Mouse (Mus musculus) embryonic stem cell, embryonic (primary cell): Measurements from ENCODE around the gene Coro2a.

Experiments used
- CTCF ChIA-PET, 4 experiments: fragments of 300-600 bp in 2 of 4; fragments of 350-600 bp in 2 of 4; sonication (Branson Sonifier 250); formaldehyde crosslinking; loops; one replicate each; lab custom pipeline; 2022; ENCODE audit warnings: inconsistent platforms in 2 of 4; lab: Charles Lee
- POLR2A ChIA-PET, 4 experiments: fragments of 300-600 bp in 2 of 4; fragments of 350-600 bp in 2 of 4; sonication (Branson Sonifier 250); formaldehyde crosslinking; loops; one replicate each; lab custom pipeline; 2022; ENCODE audit warnings: antibody characterized with exemption in 4 of 4, inconsistent platforms in 1 of 4; lab: Charles Lee

Gene Coro2a

GRCm38 (mm10) chr4:46558672-46559667 is 43.0 kb downstream of the Coro2a start:
- POLR2A ChIA-PET: no interaction called here

GRCm38 (mm10) chr4:46556933-46557332 is 45.1 kb downstream of the Coro2a start:
- ChIA-PET POLR2A (interaction anchor here in 2 of 4 experiments (0.5 to 0.6 kb wide), 2 partner anchors 61 to 187 kb away, joined by 3 to 4 read pairs; no protein-coding TSS in a partner anchor), CTCF (interaction anchor here in 2 of 4 experiments (0.5 to 1.0 kb wide), 2 partner anchors 12 to 264 kb away, joined by 3 to 4 read pairs; no protein-coding TSS in a partner anchor)

More at GRCm38 (mm10) chr4:46558672-46559667, 43.0 kb downstream of the Coro2a start:
- CTCF ChIA-PET: interaction anchor here in 2 of 4 experiments (0.5 to 1.1 kb wide), 2 partner anchors 14 to 191 kb away, joined by 3 to 4 read pairs; no protein-coding TSS in a partner anchor

GRCm38 (mm10) chr4:46555762-46556161 is 46.2 kb downstream of the Coro2a start:
- CTCF ChIA-PET: no interaction called here

GRCm38 (mm10) chr4:46554295-46555069 is 47.5 kb downstream of the Coro2a start:
- CTCF ChIA-PET: interaction anchor here in 3 of 4 experiments (0.6 to 1.5 kb wide), 6 partner anchors 9 to 227 kb away, joined by 3 to 4 read pairs (median 3); partner anchors contain the start of gene Coro2a (in 1 of the 3)
- POLR2A ChIA-PET: interaction anchor here in 3 of 4 experiments (0.6 to 1.4 kb wide), 11 partner anchors 9 to 340 kb away, joined by 3 to 9 read pairs (median 3); partner anchors contain the start of genes Anp32b (in 1 of the 3) and Trim14 (in 1 of the 3)

More at GRCm38 (mm10) chr4:46555762-46556161, 46.2 kb downstream of the Coro2a start:
- POLR2A ChIA-PET: no interaction called here

GRCm38 (mm10) chr4:46553864-46554263 is 48.1 kb downstream of the Coro2a start:
- ChIA-PET POLR2A (interaction anchor here in 3 of 4 experiments (0.6 to 1.4 kb wide), 9 partner anchors 8 to 341 kb away, joined by 3 to 9 read pairs (median 3); partner anchors contain the start of gene Anp32b (in 1 of the 3)), CTCF (interaction anchor here in 2 of 4 experiments (1.0 to 1.5 kb wide), 3 partner anchors 9 to 227 kb away, joined by 3 to 4 read pairs (median 4); no protein-coding TSS in a partner anchor)

GRCm38 (mm10) chr4:46550406-46550805 is 51.6 kb downstream of the Coro2a start:
- ChIA-PET POLR2A (interaction anchor here in 2 of 4 experiments (0.6 kb wide), 2 partner anchors 51 to 66 kb away, joined by 3 read pairs; no protein-coding TSS in a partner anchor), CTCF (interaction anchor here in 1 of 4 experiments (1.1 kb wide), 1 partner anchor 14 kb away, joined by 4 read pairs; the partner anchor contains the start of gene Trim14)

GRCm38 (mm10) chr4:46549979-46550378 is 52.0 kb downstream of the Coro2a start:
- POLR2A ChIA-PET: interaction anchor here in 2 of 4 experiments (0.6 kb wide), 2 partner anchors 52 to 67 kb away, joined by 3 read pairs; no protein-coding TSS in a partner anchor
- CTCF ChIA-PET: interaction anchor here in 1 of 4 experiments (1.1 kb wide), 1 partner anchor 14 kb away, joined by 4 read pairs; the partner anchor contains the start of gene Trim14

- POLR2A ChIA-PET: no interaction called here
Measured at GRCm38 (mm10) chr4:46546709-46547108, 55.3 kb downstream of the Coro2a start.

GRCm38 (mm10) chr4:46545498-46545897 is 56.5 kb downstream of the Coro2a start:
- ChIA-PET CTCF (interaction anchor here in 3 of 4 experiments (0.6 to 2.4 kb wide), 24 partner anchors 9 to 548 kb away, joined by 3 to 11 read pairs (median 4); partner anchors contain the start of genes Coro2a (in 3 of the 3) and Trim14 (in 1 of the 3)), POLR2A (interaction anchor here in 3 of 4 experiments (0.8 to 1.3 kb wide), 4 partner anchors 9 to 360 kb away, joined by 3 to 4 read pairs (median 3); no protein-coding TSS in a partner anchor)

More at GRCm38 (mm10) chr4:46546709-46547108, 55.3 kb downstream of the Coro2a start:
- CTCF ChIA-PET: interaction anchor here in 1 of 4 experiments (0.6 kb wide), 1 partner anchor 64 kb away, joined by 4 read pairs; no protein-coding TSS in a partner anchor

- CTCF ChIA-PET: interaction anchor here (0.5 to 2.4 kb wide), 40 partner anchors 9 to 340 kb away, joined by 3 to 11 read pairs (median 4); partner anchors contain the start of genes Trim14 (in 3 of the 4) and Coro2a (in 2 of the 4)
- POLR2A ChIA-PET: interaction anchor here in 1 of 4 experiments (1.4 kb wide), 1 partner anchor 120 kb away, joined by 5 read pairs; no protein-coding TSS in a partner anchor
Measured at GRCm38 (mm10) chr4:46544313-46544712, 57.7 kb downstream of the Coro2a start.

- CTCF ChIA-PET: interaction anchor here in 2 of 4 experiments (0.6 to 2.4 kb wide), 10 partner anchors 8 to 341 kb away, joined by 3 to 9 read pairs (median 4); partner anchors contain the start of genes Coro2a (in 1 of the 2) and Trim14 (in 1 of the 2)
Measured at GRCm38 (mm10) chr4:46543366-46544050, 58.5 kb downstream of the Coro2a start.

GRCm38 (mm10) chr4:46541707-46542106 is 60.3 kb downstream of the Coro2a start:
- CTCF ChIA-PET: interaction anchor here in 1 of 4 experiments (1.0 kb wide), 1 partner anchor 60 kb away, joined by 3 read pairs; the partner anchor contains the start of gene Coro2a
- POLR2A ChIA-PET: no interaction called here

More at GRCm38 (mm10) chr4:46543366-46544050, 58.5 kb downstream of the Coro2a start:
- POLR2A ChIA-PET: interaction anchor here in 1 of 4 experiments (1.4 kb wide), 1 partner anchor 121 kb away, joined by 5 read pairs; no protein-coding TSS in a partner anchor

- POLR2A ChIA-PET: interaction anchor here in 2 of 4 experiments (0.7 to 1.1 kb wide), 2 partner anchors 15 to 368 kb away, joined by 3 read pairs; no protein-coding TSS in a partner anchor
- CTCF ChIA-PET: interaction anchor here in 3 of 4 experiments (0.6 to 2.0 kb wide), 3 partner anchors 40 to 119 kb away, joined by 5 to 11 read pairs (median 5); no protein-coding TSS in a partner anchor
Measured at GRCm38 (mm10) chr4:46539167-46539566, 62.8 kb downstream of the Coro2a start.

- CTCF ChIA-PET: interaction anchor here (0.6 to 2.9 kb wide), 16 partner anchors 8 to 192 kb away, joined by 3 to 9 read pairs (median 4); no protein-coding TSS in a partner anchor
- POLR2A ChIA-PET: interaction anchor here in 3 of 4 experiments (0.6 to 2.0 kb wide), 7 partner anchors 8 to 238 kb away, joined by 3 to 6 read pairs (median 3); partner anchors contain the start of gene Trmo (in 1 of the 3)
Measured at GRCm38 (mm10) chr4:46535840-46536361, 66.1 kb downstream of the Coro2a start, which contains the start of gene Trim14. Trim14 (minus strand) TSS chr4:46536141.

- ChIA-PET POLR2A (interaction anchor here in 3 of 4 experiments (0.6 to 2.0 kb wide), 7 partner anchors 8 to 239 kb away, joined by 3 to 6 read pairs (median 3); partner anchors contain the start of gene Trmo (in 1 of the 3)), CTCF (interaction anchor here (0.5 to 2.9 kb wide), 17 partner anchors 8 to 191 kb away, joined by 3 to 9 read pairs (median 4); no protein-coding TSS in a partner anchor)
Measured at GRCm38 (mm10) chr4:46535094-46535830, 66.7 kb downstream of the Coro2a start.
